Mouse (Mus musculus): ENCODE data around the gene Zfp39.

- TF ChIP-seq MAFK (IDR thresholded peaks at IDR 0.05; ENCODE audit: insufficient read depth, low read depth, low read length) (no peak), ZC3H11A (IDR thresholded peaks at IDR 0.05; ENCODE audit: borderline replicate concordance, low read depth, low read length) (no peak)
Measured at GRCm38 (mm10) chr11:58914461-58915028, 10.5 kb upstream of the Zfp39 start.
